Mouse (Mus musculus) R1 (cell line): ENCODE data around the gene Sema5a.

Experiments used
- DNase-seq: peaks from one replicate; pipeline ENCODE4 v3.0.0-alpha.2; 2018; ENCODE audit warnings: low read depth, low spot score

Sema5a gene

DNA sequence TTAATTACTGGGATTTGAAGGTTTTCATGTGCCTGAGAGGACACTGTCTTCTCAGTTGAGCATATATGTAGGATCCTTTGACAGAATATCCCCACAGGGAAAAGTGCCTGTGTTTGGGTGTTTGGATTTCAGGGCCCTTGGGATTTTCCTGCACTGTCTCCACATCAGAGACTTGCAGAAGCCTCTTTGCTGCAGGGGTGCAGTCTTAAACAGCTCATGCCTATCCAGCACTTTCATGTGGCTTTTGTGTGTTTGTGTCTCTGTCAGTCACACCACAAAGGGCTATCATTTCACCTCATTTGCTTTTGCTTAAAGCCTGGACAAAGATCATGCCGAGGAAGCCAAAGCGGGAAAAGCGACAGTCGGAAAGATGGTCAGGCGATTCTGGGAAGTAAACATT lies 108.9 kb downstream of the Sema5a start:
- DNase-seq: no peak

DNA sequence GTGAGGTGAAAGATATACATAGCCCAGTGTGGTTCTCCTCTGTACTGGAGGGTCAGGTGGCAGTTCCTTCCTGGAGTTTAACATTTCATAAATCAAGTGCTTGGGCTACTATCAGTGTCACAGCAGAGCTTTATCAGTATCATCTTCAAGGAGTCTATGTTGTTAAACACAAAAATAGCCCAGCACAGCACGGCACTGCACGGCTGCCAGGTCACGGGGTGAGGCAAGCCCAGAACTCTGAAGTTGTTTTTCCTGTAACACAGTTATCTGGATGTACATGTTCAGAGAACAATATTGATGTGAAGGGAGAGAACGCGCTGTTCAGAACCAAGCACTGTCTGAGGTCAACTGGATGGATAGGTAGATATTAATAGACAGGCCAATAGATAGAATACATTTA lies 112.2 kb downstream of the Sema5a start:
- no peak for DNase-seq

DNA sequence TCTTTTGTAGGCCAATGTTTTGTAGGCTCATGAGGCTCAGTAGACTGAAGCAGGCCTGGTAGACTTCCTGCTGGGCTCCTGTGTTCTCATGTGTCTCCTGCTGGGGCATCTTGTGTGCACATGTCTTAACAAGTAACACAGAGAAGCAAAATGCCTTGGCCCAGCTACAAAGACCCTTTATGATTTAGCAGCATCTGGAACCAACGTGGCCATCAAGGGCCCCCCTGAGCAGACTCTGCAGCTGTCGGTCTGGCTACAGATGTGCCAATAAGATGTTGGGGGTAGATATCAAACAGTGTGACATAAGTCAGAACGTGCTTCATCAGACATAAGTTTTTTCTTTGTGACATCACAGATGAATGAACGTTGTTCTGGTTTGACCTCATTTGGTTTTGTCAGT lies 123.2 kb downstream of the Sema5a start:
- DNase-seq: no peak

DNA sequence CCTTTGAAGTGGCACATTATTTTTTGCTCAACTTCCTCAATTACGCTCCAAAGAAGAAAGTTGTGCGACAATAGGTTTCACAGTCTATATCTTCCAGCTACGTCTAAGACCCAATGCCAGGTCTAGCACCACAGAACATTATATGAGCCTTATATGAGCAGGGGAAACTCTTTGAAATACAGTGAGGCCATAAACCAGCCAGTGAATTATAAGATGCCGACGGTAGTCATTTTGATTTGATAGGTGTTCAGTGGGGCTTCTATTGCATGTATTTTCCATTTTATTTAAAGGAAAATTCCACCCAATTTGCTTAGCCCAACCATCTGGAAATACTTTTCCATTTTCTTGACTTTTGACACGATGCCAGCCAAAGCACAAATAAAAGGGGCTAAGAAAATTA lies 126.3 kb downstream of the Sema5a start:
- DNase-seq: no peak

DNA sequence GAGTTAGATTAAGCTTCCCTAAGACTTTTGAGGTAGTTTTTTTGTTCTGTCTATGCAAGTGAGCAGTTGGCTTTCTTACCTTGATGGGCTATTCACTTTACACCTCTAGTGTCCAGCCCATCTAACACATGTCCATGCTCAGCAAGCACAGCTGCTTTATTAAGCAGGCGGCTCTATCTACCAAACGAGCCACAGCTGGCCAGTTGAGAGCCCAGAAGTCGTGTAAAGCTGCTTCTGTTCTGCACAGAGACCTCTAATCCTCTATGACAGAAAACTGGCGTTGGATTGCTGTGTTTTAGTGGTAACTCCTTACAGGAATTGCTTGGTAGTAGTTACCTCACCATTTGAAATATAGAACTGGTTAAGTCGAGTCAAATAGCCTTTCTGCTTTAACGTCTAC lies 126.8 kb downstream of the Sema5a start:
- DNase-seq: no peak

DNA sequence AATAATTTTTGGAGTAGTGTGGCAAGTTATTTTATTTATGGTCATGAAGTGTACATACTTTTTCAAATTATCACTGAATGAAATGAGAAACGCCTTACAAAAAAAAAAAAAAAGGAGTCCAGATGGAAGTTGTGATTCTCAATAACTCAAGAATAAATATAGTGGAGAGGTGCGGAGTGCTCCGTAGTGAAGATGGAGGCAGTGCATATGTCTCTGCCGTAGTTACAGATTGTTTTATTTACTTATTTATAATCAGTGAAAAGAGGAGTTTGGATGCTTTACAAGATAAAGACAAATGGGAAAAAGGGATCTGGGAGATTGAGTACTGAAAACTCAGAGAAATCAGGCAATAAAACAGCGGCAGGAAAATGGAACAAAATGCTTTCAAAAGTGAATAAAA lies 131.7 kb downstream of the Sema5a start:
- no peak for DNase-seq

DNA sequence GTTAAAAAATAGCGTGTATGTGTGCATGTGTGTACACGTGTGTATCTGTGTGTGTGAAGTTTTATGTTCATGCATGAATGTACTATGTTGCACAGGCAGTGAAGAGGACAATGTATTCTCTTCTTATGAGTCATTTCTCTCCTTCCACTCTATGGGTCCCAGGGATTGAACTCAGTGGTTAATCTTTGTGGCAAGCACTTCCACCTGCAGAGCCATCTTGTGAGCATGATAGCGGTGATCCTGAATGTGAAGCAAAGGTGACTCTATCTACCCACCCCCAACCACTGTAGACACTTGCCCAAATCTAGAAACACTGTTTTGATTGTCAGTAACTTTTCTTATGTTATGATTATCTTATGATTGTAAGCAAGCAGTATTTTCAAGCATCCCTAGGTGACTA lies 133.2 kb downstream of the Sema5a start:
- no peak for DNase-seq

DNA sequence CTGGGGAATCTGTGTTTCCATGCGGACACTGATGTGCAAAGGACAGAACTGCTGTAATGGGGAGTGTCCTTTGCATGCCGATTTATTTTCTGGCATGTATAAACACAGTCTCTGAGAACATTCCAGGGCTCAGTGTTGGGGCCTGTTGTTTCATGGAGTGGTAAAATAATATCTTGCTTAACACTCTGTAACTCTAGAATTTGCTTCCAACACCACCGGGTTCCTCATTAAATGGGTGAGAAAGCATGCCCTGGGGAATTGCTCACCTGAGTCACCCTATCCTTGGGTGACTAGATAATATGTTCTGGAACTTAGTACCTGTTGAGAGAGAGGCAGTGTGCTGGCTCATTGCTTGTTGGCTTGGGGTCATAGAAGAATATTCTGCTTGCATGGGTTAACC lies 135.7 kb downstream of the Sema5a start:
- no peak for DNase-seq

DNA sequence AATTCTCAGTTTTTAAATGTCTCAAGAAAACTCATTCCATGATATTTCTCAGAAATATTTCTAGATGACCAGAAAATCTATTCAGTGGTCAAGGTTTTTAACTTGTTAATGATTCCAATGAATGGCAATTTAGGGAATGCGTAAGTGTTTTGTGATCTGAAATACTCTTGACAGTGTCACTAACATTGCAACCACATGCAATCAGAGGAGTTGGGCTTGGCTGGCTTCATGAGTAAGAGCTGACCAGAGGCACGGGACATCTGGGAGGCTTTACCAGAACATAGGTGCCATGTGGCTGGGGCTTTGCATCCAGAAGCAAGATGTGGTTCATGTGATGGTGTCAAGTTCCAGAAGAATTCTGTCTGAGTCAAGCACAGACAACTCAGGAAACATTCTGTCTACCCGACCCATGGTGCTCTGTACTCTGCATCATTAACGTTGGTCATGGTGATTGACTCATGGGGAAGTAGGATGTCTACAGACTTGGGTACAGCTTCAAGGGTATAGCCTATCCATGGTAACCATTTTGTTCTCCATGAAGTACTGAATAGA lies 138.4 kb downstream of the Sema5a start:
- no peak for DNase-seq

DNA sequence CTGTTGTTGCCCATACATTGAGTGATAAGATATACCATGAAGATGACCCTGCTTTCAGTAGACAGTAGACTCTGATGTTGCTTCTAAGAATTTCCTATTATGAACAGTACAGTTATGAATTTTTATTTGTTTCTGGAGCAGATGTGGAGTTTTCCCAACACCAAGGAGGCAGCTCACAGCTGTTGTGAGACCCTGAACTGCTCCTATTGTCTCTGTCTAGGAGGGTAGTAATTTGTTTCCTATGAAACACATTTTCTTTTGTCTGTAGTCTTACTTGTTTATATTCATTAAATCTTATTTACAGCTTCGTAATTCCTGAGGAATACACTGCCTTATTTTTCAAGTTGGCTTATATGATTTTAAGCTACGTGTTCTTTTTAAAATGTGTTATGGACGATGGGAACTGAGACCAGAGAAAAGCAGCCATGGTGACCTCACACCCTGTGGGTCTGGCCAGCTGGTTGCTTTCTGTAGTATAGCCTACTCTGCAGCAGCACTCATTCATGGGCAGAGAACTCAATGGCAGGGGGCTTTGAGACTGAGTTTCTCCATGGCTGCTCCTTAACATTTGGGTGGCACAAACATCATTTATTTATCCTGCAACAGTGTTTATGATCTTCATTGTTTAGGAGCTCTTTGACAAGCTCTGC lies 151.8 kb downstream of the Sema5a start:
- DNase-seq: no peak

DNA sequence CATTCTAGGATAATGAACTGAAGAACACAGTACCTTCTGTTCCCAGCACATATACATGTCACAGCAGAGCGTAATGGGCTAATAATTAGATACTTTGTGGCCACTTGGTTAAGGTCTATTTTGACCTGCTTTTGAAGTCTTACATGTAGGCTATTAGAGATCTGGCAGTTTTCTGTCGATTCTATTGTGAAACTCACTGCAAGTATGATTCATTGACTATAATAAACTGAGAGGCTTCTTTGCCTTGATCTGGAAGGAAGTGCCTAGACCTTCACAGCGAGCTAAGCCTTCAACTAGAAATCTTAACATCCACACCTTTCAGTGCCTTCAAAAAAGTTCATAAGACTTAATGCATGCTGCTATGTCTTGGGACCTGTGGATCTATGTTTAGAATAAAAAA lies 152.5 kb downstream of the Sema5a start:
- DNase-seq: no peak

DNA sequence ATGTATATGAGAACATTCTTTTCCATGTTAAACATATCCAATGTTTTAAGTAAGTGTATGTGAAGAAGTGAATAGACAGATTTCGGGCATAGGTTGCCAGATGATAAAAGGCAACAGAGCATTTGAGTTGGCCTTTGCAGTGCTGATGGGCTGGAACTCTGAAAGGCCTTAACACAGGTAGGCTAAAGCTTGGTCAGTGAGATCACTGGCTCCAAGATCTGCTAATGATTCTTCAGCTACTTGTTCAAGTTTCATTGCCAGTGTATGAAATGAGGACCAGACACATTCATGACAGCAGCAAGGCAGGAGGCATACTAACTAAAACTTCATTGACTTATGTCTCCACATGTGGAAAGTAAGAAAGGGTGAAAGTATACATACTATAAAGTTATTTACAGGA lies 154.1 kb downstream of the Sema5a start:
- no peak for DNase-seq

DNA sequence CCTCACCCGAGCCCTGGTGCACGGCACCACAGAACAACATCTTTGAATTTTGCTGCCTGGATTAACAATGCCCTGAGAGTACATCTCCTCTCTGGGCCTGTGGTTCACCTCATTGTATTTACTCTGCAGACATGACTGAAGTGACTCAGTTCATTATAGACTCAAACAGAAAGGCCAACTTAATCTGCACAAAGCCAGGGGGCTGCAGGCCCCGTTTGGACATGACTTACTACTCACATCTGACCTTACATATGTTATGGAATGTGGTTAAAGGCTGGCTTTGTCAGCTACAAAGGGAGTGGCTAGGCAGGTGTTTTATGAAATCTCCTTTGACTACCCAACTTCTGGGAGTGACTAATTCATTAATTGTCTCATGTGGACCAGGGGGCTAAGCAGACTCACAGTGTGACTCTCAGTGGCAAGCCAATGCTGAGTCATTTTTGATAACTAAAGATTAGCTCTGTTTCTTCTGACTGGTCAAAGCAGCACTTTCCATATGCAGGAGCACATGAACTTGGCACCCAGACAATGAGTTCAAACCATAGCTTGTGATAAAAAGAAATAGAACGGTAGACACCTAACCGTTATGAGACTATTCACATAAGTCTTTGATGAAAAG lies 157.4 kb downstream of the Sema5a start:
- DNase-seq: no peak

DNA sequence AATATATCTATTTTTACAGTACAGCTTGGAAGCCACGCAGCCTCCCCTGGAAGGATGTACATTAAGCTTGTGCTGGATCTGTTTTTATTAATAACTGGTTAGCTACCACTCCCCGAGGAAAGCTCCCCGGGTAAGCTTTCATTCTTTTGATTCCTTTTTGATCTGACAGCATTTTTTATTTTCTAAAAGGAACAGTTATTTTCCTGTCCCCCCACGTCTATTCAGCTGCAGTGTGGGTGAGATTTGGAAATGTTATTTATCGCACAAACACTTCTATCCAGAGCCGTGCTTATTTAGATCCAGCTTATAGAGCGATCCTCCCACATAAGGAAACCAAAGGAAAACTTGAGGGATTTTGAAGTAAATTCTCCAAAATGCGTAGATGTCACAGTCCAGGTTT lies 158.7 kb downstream of the Sema5a start:
- DNase-seq: no peak

DNA sequence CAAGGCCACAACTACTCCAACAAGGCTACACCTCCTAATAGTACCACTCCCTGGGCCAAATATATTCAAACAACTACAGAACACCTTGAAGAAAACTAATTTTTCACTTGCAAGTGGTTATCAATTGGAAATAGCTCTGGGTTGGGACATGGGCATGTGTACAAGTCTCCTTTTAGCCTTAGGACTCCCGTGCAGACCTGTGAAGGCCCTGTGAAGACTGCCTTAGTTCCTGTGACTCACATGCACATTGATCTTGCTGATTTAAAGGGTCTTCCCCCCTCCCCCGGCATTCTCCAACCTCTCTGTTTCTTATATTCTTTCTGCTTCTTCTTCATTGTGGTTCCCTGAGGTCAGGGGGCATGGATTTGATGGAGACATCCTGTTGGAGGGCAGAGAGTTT lies 161.8 kb downstream of the Sema5a start:
- DNase-seq: no peak

DNA sequence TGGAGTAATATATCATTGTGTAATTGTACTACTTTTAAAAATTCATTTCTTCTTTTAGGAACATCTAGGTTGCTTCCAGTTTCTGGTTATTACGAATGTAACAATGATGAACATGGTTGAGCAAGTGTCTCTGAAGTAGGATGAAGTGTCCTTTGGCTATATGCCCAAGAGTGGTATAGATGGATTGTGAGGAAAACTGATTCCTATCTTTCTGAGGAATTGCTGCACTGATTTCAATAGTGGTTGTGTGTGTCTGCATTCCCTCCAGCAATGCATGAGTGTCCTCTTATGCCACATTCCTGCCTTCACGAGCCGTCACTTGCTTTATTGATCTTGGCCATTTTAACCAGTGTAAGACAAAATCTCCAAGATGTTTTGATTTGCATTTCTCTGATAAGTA lies 163.2 kb downstream of the Sema5a start:
- DNase-seq: no peak

DNA sequence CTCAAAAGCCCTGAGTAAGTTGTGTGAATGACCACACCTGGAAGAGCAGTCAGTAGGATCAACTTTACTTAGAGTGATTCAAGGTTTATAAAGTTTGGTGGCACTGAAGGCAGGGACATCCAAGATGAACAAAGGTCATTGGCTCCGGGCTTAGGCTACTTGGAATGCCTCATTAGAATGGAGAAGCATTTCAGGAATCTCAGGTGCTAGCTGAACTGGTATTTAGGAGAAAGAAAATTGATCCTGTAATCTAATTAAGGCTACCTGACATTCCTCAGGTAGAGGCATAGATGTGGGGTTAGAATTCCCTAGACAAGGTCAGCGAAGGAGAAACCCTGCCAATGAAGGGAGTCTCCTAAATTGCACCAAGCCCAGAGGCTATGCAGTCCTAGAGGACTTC lies 171.7 kb downstream of the Sema5a start:
- DNase-seq: no peak

DNA sequence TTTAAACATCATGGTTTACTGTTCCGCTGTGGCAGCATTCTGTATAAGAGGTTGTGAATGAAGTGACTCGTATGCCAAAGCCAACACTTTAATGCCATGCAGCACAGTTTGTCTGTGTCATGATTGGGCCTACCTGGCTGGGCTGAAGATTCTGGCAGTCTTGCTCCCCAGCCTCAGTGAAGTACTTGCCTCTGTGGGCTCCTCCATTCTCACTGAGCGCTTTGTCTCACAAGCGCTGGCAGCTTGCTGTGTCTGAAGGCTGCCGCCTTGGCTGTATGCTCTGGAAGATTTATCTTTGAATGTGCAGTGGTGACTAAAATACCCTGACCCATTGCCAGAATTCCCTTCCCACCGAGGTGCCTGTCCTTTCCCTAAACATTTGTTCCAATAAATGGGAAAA lies 178.0 kb downstream of the Sema5a start:
- no peak for DNase-seq

DNA sequence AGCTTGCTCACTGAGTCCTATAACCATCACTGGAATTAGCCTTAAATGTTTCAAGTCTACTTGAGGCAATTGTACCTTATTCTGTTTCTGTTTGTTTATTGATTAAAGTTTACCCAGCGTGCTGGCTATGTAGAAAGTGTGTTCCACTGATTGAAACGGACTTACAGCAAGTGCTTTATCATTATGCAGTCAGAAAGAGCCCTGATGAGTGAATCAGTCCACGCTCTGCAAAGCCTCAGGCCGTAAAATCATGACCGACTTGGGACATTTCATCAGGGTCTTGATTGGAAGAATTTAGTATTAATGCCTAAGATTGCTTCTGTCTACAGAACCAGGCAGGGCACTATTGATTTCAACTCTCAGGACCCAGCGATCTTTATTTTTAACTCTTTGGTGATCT lies 178.5 kb downstream of the Sema5a start:
- DNase-seq: no peak

DNA sequence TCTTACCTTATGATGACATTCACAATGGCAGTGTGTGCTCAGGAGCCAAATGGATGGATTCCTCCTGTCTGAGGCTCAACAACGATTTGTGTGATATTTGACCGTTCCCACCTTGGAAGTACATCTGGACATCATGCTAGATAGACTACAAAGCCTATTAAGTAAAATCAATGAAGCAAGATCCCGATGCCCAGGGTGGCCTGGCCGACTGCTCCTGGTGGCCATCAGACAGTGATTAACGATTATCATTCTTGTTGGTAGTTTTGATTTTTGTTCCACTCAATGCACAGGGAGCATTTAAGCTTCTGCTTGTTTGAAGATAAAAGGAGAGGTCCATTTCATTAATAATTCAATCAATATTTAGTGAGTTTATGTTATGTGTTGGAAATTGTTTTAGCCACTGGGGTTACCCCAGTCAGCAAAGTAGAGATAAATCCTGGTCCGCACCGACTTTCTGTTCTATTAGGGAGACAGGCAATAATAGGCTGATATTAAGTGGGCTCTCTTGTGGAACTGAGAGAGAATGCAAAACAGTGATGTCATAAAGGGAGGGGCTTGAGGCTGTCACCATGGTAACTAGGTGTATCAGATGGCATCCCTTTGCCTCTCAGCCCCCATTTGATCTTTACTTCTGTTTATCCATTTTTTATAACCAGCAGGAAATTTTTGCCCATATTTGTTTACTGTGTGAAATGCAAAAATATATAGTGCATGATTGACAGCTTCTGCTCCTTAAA lies 182.7 kb downstream of the Sema5a start:
- peak; percentile 1 for DNase-seq

DNA sequence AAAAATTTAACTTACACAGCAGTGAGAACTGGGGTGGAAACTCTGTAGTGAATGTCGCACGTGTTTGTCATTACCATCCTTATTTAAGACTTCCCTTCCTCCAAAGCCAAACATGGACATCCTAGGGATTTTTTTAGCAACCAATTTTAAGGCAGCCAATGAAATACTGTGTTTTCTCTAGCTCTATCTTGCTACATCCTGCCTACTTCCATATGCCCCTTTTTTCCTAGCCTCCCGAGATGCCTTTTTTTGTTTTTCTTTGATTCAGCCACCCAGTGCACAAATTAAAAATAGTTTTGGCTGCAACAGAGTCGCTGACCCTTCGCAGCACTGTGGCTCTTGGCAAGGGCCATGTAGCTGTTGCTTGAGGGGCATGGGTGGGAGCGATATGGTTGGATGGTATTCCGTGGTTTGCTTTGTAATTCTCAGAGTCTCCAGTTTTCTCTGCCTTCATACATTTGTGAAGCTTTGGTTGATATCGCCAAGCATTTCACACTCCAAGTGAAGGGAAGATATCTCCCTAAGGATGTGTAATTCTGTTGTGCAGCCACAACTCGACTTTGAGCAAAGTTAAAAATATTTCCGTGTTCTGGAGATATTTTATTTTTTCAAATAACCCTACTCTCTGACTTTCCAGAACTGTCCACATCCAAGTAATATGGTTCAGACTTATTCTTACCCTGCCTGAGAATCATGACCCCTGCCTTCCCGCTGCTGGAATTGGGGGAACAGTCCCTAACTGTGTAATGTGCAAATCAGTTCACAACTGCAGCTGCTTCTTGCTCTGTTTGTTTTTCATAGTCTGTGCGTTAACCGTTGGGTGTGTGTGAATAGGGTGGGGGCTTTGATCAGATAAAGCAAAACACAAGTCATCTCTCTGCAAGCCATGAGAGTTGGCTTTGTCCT lies 188.6 kb downstream of the Sema5a start:
- no peak for DNase-seq

DNA sequence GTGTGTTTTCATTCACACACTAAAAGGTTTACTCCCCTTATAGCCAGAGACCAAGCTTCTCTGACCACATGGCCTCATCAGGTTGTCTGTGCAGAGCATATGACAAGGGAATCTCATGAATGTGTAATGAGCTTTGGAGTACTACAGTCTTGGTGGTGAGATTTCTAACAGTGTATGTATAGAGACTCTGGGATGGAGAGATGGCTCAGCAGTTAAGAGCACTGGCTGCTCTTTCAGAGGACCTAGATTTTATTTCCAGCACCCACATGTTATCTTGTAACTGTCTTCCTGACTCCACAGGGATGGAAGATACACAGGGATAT lies 189.2 kb downstream of the Sema5a start:
- no peak for DNase-seq
